Mouse (Mus musculus) layer of hippocampus, postnatal 14 days (tissue): ENCODE measurements at regions not wholly inside any gene's neighbourhood (a gene's known extent, or its start where the extent isn't known, plus 50 kb on each side); places are given as distances from the start of the nearest gene placed in this dataset.

ENCODE experiments used
- DNase-seq, 2 experiments: peaks; one replicate each; pipeline ENCODE4 v3.0.0; 2021 to 2022; ENCODE audit warnings: low spot score in 2 of 2, mixed read lengths in 1 of 2

- DNase-seq = no peak
Measured at GRCm38 (mm10) chr2:80717979-80718378, 100.9 kb downstream of the Nup35 start.

- DNase-seq = peak in 1 of 2 experiments; percentile 34
Measured at GRCm38 (mm10) chr2:80724085-80724484, 107.0 kb downstream of the Nup35 start.

GRCm38 (mm10) chr2:80731324-80731723 is 114.3 kb downstream of the Nup35 start:
- DNase-seq = peak; percentile 16 to 72

- no peak for DNase-seq
Measured at GRCm38 (mm10) chr2:80746737-80747136, 129.7 kb downstream of the Nup35 start.

- peak in 1 of 2 experiments; percentile 67 for DNase-seq
Measured at GRCm38 (mm10) chr2:80762013-80762612, 145.1 kb downstream of the Nup35 start.

- no peak for DNase-seq
Measured at GRCm38 (mm10) chr2:80771176-80771575, 154.1 kb downstream of the Nup35 start.

- peak in 1 of 2 experiments; percentile 15 for DNase-seq
Measured at GRCm38 (mm10) chr2:80772455-80772854, 155.4 kb downstream of the Nup35 start.

GRCm38 (mm10) chr2:80786370-80786769 is 169.3 kb downstream of the Nup35 start:
- peak in 1 of 2 experiments; percentile 13 for DNase-seq

- DNase-seq = no peak
Measured at GRCm38 (mm10) chr2:80793345-80794147, 176.5 kb downstream of the Nup35 start.

GRCm38 (mm10) chr2:80794148-80794507 is 177.1 kb downstream of the Nup35 start:
- no peak for DNase-seq

- peak in 1 of 2 experiments; percentile 13 for DNase-seq
Measured at GRCm38 (mm10) chr2:80819268-80819667, 202.2 kb downstream of the Nup35 start.

GRCm38 (mm10) chr2:80851056-80851455 is 234.0 kb downstream of the Nup35 start:
- DNase-seq = peak; percentile 13 to 17

- no peak for DNase-seq
Measured at GRCm38 (mm10) chr2:80855214-80855613, 238.2 kb downstream of the Nup35 start.

- DNase-seq = peak in 1 of 2 experiments; percentile 10
Measured at GRCm38 (mm10) chr2:80870046-80870445, 253.0 kb downstream of the Nup35 start.

- no peak for DNase-seq
Measured at GRCm38 (mm10) chr2:80870458-80870857, 253.4 kb downstream of the Nup35 start.

GRCm38 (mm10) chr2:80871356-80871755 is 254.3 kb downstream of the Nup35 start:
- DNase-seq = no peak

GRCm38 (mm10) chr2:80878437-80878836 is 261.4 kb downstream of the Nup35 start:
- DNase-seq = no peak

GRCm38 (mm10) chr2:80884231-80884630 is 267.2 kb downstream of the Nup35 start:
- DNase-seq = no peak

- DNase-seq = no peak
Measured at GRCm38 (mm10) chr2:80902050-80902449, 285.0 kb downstream of the Nup35 start.

GRCm38 (mm10) chr2:80913478-80913877 is 296.4 kb downstream of the Nup35 start:
- DNase-seq = no peak

- DNase-seq = no peak
Measured at GRCm38 (mm10) chr2:80945521-80945920, 328.5 kb downstream of the Nup35 start.

GRCm38 (mm10) chr2:80966766-80967165 is 349.7 kb downstream of the Nup35 start:
- no peak for DNase-seq

- DNase-seq = no peak
Measured at GRCm38 (mm10) chr2:80967260-80967659, 350.2 kb downstream of the Nup35 start.
